Mouse (Mus musculus): Measurements from ENCODE around the gene Slamf9. TPM values are rescaled to one million over a fixed set of nuclear protein-coding genes. Genes with fewer than 3 reads are reported as not detected.

The Slamf9 gene
- polyA plus RNA-seq, 2 experiments = 0.49 to 0.51 TPM

- no peaks in the 10 kb centered on the region for H3K27me3 ChIP-seq (ENCODE audit: control insufficient read depth, insufficient read depth, low read length)
- 0 out of 2 replicates have a peak, but pooled peaks cover 13% of the 10 kb centered on the region for H3K4me1 ChIP-seq (ENCODE audit: control insufficient read depth, insufficient read depth, low read length)
- peak overlapping the region; percentile 25; the same call in 1 of the 2 replicates for H3K4me2 ChIP-seq (replicated peaks; ENCODE audit: low read depth, low read length, severe bottlenecking)
- H3K9ac ChIP-seq (ENCODE audit: low read depth, low read length, severe bottlenecking) = 0 out of 2 replicates have a peak overlapping the region, but pooled peaks have one; percentile 12
- TF ChIP-seq POLR2A (IDR thresholded peaks at IDR 0.05; ENCODE audit: borderline replicate concordance, extremely low read depth, insufficient read depth, insufficient read length) = no peak
- DNase-seq (ENCODE audit: low spot score) (peak; percentile 56), ATAC-seq (ENCODE audit: low FRiP score, low read depth) (peak; percentile 24; the same call in 1 of the 2 replicates)
- no peaks in the 10 kb centered on the region for H3K9me3 ChIP-seq (ENCODE audit: control insufficient read depth, low read length)
- 37% methylated on average over 13 of the region's 13 CpGs for WGBS
- H3K27ac ChIP-seq (replicated peaks; ENCODE audit: low read depth, low read length) = no peak overlapping the region; the same call in 1 of the 2 replicates
- no peaks in the 10 kb centered on the region for H3K36me3 ChIP-seq (ENCODE audit: control insufficient read depth, insufficient read depth, low read length)
- H3K4me3 ChIP-seq (replicated peaks; ENCODE audit: low read length) = no peak overlapping the region
Observed at GRCm38 (mm10) chr1:172512962-172513361, 37.8 kb downstream of the Slamf9 start.

GRCm38 (mm10) chr1:172513525-172514212, 38.5 kb downstream of the Slamf9 start:
- DNase-seq (ENCODE audit: low spot score) (no peak), ATAC-seq (ENCODE audit: low FRiP score, low read depth) (no peak)
- no peaks in the 10 kb centered on the region for H3K27me3 ChIP-seq (ENCODE audit: control insufficient read depth, insufficient read depth, low read length)
- H3K9ac ChIP-seq (ENCODE audit: low read depth, low read length, severe bottlenecking) = no peak overlapping the region
- H3K4me3 ChIP-seq (replicated peaks; ENCODE audit: low read length) = no peak overlapping the region
- WGBS = 65% methylated on average over 17 of the region's 17 CpGs
- no peaks in the 10 kb centered on the region for H3K9me3 ChIP-seq (ENCODE audit: control insufficient read depth, low read length)
- TF ChIP-seq POLR2A (IDR thresholded peaks at IDR 0.05; ENCODE audit: borderline replicate concordance, extremely low read depth, insufficient read depth, insufficient read length) = no peak
- H3K4me1 ChIP-seq (ENCODE audit: control insufficient read depth, insufficient read depth, low read length) = 0 out of 2 replicates have a peak, but pooled peaks cover 13% of the 10 kb centered on the region
- H3K27ac ChIP-seq (replicated peaks; ENCODE audit: low read depth, low read length) = no peak overlapping the region; the same call in 1 of the 2 replicates
- no peak overlapping the region for H3K4me2 ChIP-seq (replicated peaks; ENCODE audit: low read depth, low read length, severe bottlenecking)
- H3K36me3 ChIP-seq (ENCODE audit: control insufficient read depth, insufficient read depth, low read length) = no peaks in the 10 kb centered on the region

GRCm38 (mm10) chr1:172514213-172514529, 39.0 kb downstream of the Slamf9 start:
- no peak for DNase-seq (ENCODE audit: low spot score)
- no peak overlapping the region for H3K27ac ChIP-seq (replicated peaks; ENCODE audit: low read depth, low read length)
- ATAC-seq (ENCODE audit: low FRiP score, low read depth) = no peak
- no peaks in the 10 kb centered on the region for H3K36me3 ChIP-seq (ENCODE audit: control insufficient read depth, insufficient read depth, low read length)
- H3K4me3 ChIP-seq (replicated peaks; ENCODE audit: low read length) = no peak overlapping the region
- 0 out of 2 replicates have a peak, but pooled peaks cover 13% of the 10 kb centered on the region for H3K4me1 ChIP-seq (ENCODE audit: control insufficient read depth, insufficient read depth, low read length)
- WGBS = 75% methylated on average over 4 of the region's 4 CpGs
- no peaks in the 10 kb centered on the region for H3K27me3 ChIP-seq (ENCODE audit: control insufficient read depth, insufficient read depth, low read length)
- H3K4me2 ChIP-seq (replicated peaks; ENCODE audit: low read depth, low read length, severe bottlenecking) = no peak overlapping the region
- no peak for TF ChIP-seq POLR2A (IDR thresholded peaks at IDR 0.05; ENCODE audit: borderline replicate concordance, extremely low read depth, insufficient read depth, insufficient read length)
- H3K9me3 ChIP-seq (ENCODE audit: control insufficient read depth, low read length) = no peaks in the 10 kb centered on the region
- H3K9ac ChIP-seq (ENCODE audit: low read depth, low read length, severe bottlenecking) = no peak overlapping the region

- Histone ChIP-seq H3K9me3 (ENCODE audit: control insufficient read depth, low read length) (no peaks in the 10 kb centered on the region), H3K27me3 (ENCODE audit: control insufficient read depth, insufficient read depth, low read length) (no peaks in the 10 kb centered on the region), H3K4me2 (replicated peaks; ENCODE audit: low read depth, low read length, severe bottlenecking) (no peak overlapping the region), H3K4me3 (replicated peaks; ENCODE audit: low read length) (no peak overlapping the region), H3K4me1 (ENCODE audit: control insufficient read depth, insufficient read depth, low read length) (0 out of 2 replicates have a peak, but pooled peaks cover 13% of the 10 kb centered on the region), H3K36me3 (ENCODE audit: control insufficient read depth, insufficient read depth, low read length) (no peaks in the 10 kb centered on the region), H3K27ac (replicated peaks; ENCODE audit: low read depth, low read length) (no peak overlapping the region), H3K9ac (ENCODE audit: low read depth, low read length, severe bottlenecking) (no peak overlapping the region)
- no peak for TF ChIP-seq POLR2A (IDR thresholded peaks at IDR 0.05; ENCODE audit: borderline replicate concordance, extremely low read depth, insufficient read depth, insufficient read length)
- no peak for ATAC-seq (ENCODE audit: low FRiP score, low read depth)
- WGBS = 84% methylated on average over 7 of the region's 7 CpGs
- no peak for DNase-seq (ENCODE audit: low spot score)
Observed at GRCm38 (mm10) chr1:172514551-172515268, 39.6 kb downstream of the Slamf9 start.

- peaks cover 16% of the 10 kb centered on the region for H3K4me1 ChIP-seq (ENCODE audit: control insufficient read depth, insufficient read depth, low read length)
- no peak overlapping the region for H3K27ac ChIP-seq (replicated peaks; ENCODE audit: low read depth, low read length)
- WGBS = 75% methylated on average over 1 of the region's 1 CpGs
- H3K4me3 ChIP-seq (replicated peaks; ENCODE audit: low read length) = no peak overlapping the region
- H3K36me3 ChIP-seq (ENCODE audit: control insufficient read depth, insufficient read depth, low read length) = no peaks in the 10 kb centered on the region
- H3K4me2 ChIP-seq (replicated peaks; ENCODE audit: low read depth, low read length, severe bottlenecking) = no peak overlapping the region
- no peak for DNase-seq (ENCODE audit: low spot score)
- H3K9me3 ChIP-seq (ENCODE audit: control insufficient read depth, low read length) = no peaks in the 10 kb centered on the region
- no peak; the same call in 1 of the 2 replicates for ATAC-seq (ENCODE audit: low FRiP score, low read depth)
- H3K9ac ChIP-seq (ENCODE audit: low read depth, low read length, severe bottlenecking) = no peak overlapping the region
- TF ChIP-seq POLR2A (IDR thresholded peaks at IDR 0.05; ENCODE audit: borderline replicate concordance, extremely low read depth, insufficient read depth, insufficient read length) = no peak
- H3K27me3 ChIP-seq (ENCODE audit: control insufficient read depth, insufficient read depth, low read length) = no peaks in the 10 kb centered on the region
Observed at GRCm38 (mm10) chr1:172515396-172515795, 40.2 kb downstream of the Slamf9 start.

Data from limb, embryonic 14.5 days (tissue).